Mouse (Mus musculus): Measurements from ENCODE around the gene Dusp16.

Gene Dusp16

GRCm38 (mm10) chr6:134793046-134793806 lies 801 bp upstream of the Dusp16 start:
- no peak for DNase-seq (ENCODE audit: low spot score in 2 of 2)

- peak; percentile 18 to 66 for DNase-seq (ENCODE audit: low spot score in 2 of 2)
Observed at GRCm38 (mm10) chr6:134791251-134792118, 940 bp downstream of the Dusp16 start.

- no peak for DNase-seq (ENCODE audit: low spot score in 2 of 2)
Observed at GRCm38 (mm10) chr6:134789100-134789499, 3.3 kb downstream of the Dusp16 start.

- DNase-seq (ENCODE audit: low spot score in 2 of 2): no peak
Observed at GRCm38 (mm10) chr6:134786426-134786825, 6.0 kb downstream of the Dusp16 start.

- no peak for DNase-seq (ENCODE audit: low spot score in 2 of 2)
Observed at GRCm38 (mm10) chr6:134782900-134783299, 9.5 kb downstream of the Dusp16 start.

- DNase-seq (ENCODE audit: low spot score in 2 of 2): peak in 1 of 2 experiments; percentile 14
Observed at GRCm38 (mm10) chr6:134781494-134781913, 10.9 kb downstream of the Dusp16 start.

GRCm38 (mm10) chr6:134780024-134780423 lies 12.4 kb downstream of the Dusp16 start:
- no peak for DNase-seq (ENCODE audit: low spot score in 2 of 2)

- peak in 1 of 2 experiments; percentile 24 for DNase-seq (ENCODE audit: low spot score in 2 of 2)
Observed at GRCm38 (mm10) chr6:134773961-134774360, 18.5 kb downstream of the Dusp16 start.

GRCm38 (mm10) chr6:134773292-134773893 lies 19.0 kb downstream of the Dusp16 start:
- no peak for DNase-seq (ENCODE audit: low spot score in 2 of 2)

GRCm38 (mm10) chr6:134770339-134770738 lies 22.1 kb downstream of the Dusp16 start:
- DNase-seq (ENCODE audit: low spot score in 2 of 2): no peak

- DNase-seq (ENCODE audit: low spot score in 2 of 2): no peak
Observed at GRCm38 (mm10) chr6:134764441-134765061, 27.9 kb downstream of the Dusp16 start.

GRCm38 (mm10) chr6:134763436-134763835 lies 29.0 kb downstream of the Dusp16 start:
- no peak for DNase-seq (ENCODE audit: low spot score in 2 of 2)

- no peak for DNase-seq (ENCODE audit: low spot score in 2 of 2)
Observed at GRCm38 (mm10) chr6:134761808-134762207, 30.6 kb downstream of the Dusp16 start.

GRCm38 (mm10) chr6:134760926-134761544 lies 31.4 kb downstream of the Dusp16 start:
- no peak for DNase-seq (ENCODE audit: low spot score in 2 of 2)

GRCm38 (mm10) chr6:134756058-134756457 lies 36.4 kb downstream of the Dusp16 start:
- DNase-seq (ENCODE audit: low spot score in 2 of 2): no peak

- DNase-seq (ENCODE audit: low spot score in 2 of 2): no peak
Observed at GRCm38 (mm10) chr6:134753858-134754257, 38.6 kb downstream of the Dusp16 start.

- DNase-seq (ENCODE audit: low spot score in 2 of 2): no peak
Observed at GRCm38 (mm10) chr6:134753412-134753811, 39.0 kb downstream of the Dusp16 start.

- DNase-seq (ENCODE audit: low spot score in 2 of 2): no peak
Observed at GRCm38 (mm10) chr6:134751883-134752647, 40.4 kb downstream of the Dusp16 start.

GRCm38 (mm10) chr6:134751087-134751486 lies 41.3 kb downstream of the Dusp16 start:
- DNase-seq (ENCODE audit: low spot score in 2 of 2): no peak

- no peak for DNase-seq (ENCODE audit: low spot score in 2 of 2)
Observed at GRCm38 (mm10) chr6:134748126-134748525, 44.3 kb downstream of the Dusp16 start.

- no peak for DNase-seq (ENCODE audit: low spot score in 2 of 2)
Observed at GRCm38 (mm10) chr6:134745876-134746275, 46.5 kb downstream of the Dusp16 start.
